Mouse (Mus musculus): ENCODE data around the gene Sema7a. TPM values are rescaled to one million over a fixed set of nuclear protein-coding genes. Genes with fewer than 3 reads are reported as not detected.

Gene Sema7a
- polyA plus RNA-seq (2017; shearing (Covaris generic)): 0.30 TPM

DNA sequence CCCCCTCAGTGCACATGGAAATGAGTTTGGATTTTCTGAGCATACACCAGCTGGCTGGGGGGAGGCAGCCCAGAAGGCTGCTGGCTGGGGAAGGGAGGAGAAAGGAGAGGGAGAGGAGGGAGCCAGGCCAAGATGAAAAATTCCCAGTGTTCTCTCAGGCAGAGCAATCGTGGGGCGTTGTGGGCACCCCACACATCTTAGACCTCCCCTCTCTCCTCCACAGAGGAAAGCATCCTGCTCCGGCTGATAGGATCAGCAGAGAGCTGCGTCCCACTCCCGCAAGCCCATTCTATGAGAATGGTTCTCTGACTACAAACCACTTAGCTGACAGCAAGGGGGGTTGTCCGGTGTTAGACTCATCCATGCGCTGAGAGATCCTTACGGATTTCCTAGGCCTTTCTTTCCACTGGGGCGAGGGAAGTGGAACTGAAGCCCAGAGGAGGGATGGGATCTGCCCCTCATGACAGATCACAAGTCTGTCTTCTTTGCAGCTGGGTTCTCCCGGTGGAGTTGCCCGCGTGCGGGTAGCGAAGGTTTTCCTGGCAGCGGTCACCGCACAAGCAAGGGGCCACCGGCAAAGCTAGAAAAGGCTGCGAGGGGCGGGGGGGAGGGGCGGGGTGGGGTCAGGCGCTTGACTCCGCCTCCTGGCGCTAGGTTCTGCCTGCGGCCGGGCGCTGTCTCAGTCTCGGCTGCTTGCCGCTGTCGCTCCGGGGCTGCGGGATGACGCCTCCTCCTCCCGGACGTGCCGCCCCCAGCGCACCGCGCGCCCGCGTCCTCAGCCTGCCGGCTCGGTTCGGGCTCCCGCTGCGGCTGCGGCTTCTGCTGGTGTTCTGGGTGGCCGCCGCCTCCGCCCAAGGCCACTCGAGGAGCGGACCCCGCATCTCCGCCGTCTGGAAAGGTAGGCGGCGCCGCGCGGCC lies at the start of gene Sema7a:
Gene Sema7a (plus strand): TSS at position 682 of the 918 bp plus-strand sequence.

GRCm38 (mm10) chr9:57910254-57911160 lies 29.4 kb upstream of the Sema7a start, which contains the start of gene Ubl7:
Ubl7 (plus strand) TSS chr9:57910979.

DNA sequence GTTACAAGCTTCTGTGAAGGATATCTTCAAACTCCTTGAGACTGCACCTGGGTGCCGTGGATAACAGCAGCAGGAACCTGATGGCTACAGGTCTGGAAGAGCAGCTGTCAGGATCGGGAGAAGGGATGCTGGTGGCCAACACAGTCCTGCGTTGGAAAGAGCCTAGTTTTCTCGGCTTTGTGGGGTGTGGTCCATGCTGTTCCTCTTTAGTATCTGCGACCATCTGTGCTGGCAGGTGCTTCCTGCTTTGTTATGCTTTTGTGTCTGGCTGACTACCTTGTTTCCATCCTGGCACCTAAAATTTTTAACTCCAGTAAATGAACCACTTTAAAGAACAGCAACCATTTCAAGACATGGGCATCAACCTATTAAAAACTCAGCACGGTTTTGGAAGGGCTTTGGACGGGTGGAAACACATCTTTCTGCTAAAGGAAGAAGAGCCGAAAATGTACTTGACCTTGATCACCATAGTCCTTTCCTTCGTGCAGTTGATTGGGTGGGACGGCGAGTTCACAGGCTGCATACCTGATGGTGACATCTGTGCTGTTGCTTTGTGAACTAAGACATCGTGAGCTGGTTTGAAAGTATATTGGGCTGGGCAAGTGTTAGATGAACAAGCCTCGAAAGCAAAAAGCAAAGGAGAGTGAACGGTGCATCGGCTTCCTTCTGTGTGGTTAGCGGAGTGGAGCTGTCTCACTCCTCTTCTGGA lies 66.0 kb downstream of the Sema7a start, which contains the start of gene Cyp11a1:
Gene Cyp11a1 (plus strand): TSS at position 659 of the 709 bp plus-strand sequence.

Other genes with a start within 250 kb of the Sema7a start
- 52.6 TPM for gene Edc3, start 231.6 kb upstream of the Sema7a start, polyA plus RNA-seq (2017; shearing (Covaris generic))
- 179 TPM for gene Clk3, start 174.3 kb upstream of the Sema7a start, polyA plus RNA-seq (2017; shearing (Covaris generic))
- gene Arid3b, start 103.3 kb upstream of the Sema7a start, polyA plus RNA-seq (2017; shearing (Covaris generic)): 48.0 TPM
- 115 TPM for gene Ubl7, start 29.1 kb upstream of the Sema7a start, polyA plus RNA-seq (2017; shearing (Covaris generic))
- 0.43 TPM for gene Cyp11a1, start 66.3 kb downstream of the Sema7a start, polyA plus RNA-seq (2017; shearing (Covaris generic))
- gene Stra6, start 123.7 kb downstream of the Sema7a start, polyA plus RNA-seq (2017; shearing (Covaris generic)): 6.6 TPM
- gene Ccdc33, start 178.7 kb downstream of the Sema7a start, polyA plus RNA-seq (2017; shearing (Covaris generic)): 0.14 TPM

All from CD4-positive, CD25-positive, alpha-beta regulatory T cell, adult 9 weeks (primary cell).